Mouse (Mus musculus) gastrocnemius, postnatal 10 days (tissue): ENCODE results near the gene Ly6g6e. TPM values are rescaled to one million over a fixed set of nuclear protein-coding genes. Genes with fewer than 3 reads are reported as not detected.

Experiments used
- DNase-seq: peaks from one replicate; pipeline ENCODE4 v3.0.0; 2021; ENCODE audit warnings: mixed read lengths
- total RNA-seq, 2 experiments: library from RNA; stranded (reverse); gene quantifications; 2 replicates each; pipeline ENCODE4 v1.2.3; 2021

Gene Ly6g6e
- total RNA-seq, 2 experiments from 2014 or later: not detected

DNA sequence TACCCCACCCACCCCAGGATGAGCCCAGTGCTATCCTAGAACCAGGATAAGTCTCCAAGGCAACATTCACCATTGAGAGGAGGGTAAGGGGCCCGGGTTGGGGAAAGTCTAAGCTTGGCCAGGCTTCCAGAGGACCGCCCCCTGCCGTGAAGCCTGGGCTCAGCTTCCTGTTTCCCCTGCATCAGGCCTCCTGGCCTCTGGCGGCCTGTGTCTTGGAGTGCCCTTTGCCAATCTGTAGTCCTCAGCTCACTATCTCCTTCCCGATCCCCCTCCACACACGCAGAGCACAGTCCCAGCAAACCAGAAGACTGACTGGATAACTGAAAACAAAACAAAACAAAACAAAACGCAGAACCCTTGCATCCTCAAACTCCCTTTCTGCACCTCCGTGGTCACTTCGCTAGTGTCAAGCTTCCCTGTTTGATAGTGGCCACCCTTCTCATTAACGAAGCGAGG is 27.1 kb upstream of the Ly6g6e start, which contains the start of gene Clic1:
Clic1 (plus strand) TSS at position 406 of the 456 bp plus-strand sequence.
- peak; percentile 53 for DNase-seq

DNA sequence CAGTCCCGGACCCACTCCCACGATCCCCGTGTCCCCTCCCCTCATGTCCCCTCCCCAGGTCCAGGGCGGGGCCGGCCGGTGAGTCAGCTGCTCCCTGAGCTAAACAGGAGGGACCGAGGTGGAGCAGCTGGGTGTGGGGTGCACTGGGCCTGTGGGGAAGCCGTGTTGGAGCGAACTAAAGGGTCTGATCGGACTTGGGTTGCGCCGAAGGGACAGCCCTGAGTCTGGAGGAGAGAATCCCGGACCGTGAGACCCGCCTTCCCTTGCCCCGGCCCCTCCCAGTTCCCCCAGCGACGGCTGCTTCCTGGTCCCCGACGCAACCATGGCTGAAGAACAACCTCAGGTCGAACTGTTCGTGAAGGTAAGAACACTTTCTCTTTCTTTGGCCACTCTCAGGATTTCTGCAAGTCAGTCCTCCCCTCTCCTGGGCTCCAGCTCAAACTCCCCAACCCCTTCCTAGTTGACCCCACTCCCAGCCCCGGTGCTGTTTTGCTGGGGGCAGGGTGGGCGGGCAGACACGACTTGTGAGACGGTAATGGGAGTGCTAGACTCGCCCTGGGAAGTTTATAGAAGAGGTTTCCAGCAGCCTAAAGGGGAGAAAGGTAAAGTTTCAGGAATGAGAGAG is 26.5 kb upstream of the Ly6g6e start:
- peak; percentile 75 for DNase-seq

DNA sequence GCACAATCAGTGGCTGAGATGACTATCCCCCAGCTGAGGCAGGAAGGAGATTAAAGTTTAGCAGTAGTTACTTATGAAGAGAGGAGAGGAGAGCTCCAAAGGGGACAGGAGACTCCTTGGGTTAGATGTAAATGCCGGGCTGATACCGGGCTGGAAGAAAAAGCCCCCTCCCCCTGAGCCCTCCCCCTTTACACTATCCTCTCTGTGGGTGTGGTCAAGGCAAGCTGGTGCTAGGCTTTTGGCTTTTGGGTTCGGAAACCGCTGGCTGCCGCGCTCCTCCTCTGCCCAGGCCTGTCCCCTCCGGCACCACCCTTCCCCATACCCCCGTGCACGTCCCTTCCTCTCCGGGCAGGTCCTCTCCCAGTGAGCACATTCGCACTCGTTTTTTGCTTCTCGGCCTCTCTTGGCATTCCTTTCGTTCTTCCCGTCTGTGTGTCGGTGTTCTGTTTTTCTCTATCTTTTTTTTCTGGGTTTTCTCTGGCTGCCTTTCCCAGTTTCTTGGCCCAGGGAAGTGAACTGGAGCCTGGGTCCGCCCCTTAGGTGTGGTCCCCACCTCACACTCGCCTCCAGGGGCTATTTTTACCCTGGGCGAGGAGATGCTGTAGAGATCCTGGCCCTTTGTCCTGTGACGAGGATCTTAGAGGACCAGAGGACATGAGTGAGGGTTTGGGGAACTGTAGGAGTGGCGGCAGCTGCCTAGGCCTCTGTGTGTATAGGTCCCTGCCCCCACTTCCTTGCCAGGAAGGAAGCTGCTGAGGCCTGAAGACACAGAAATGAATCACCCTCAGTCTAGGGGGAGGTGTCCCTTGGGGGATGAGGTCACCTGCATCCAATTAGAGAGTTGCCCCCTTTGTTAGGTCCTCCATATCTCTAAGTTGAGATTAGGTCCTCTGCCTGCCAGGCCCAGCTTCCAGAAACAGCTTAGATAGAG is 25.3 kb upstream of the Ly6g6e start:
- peak; percentile 42 for DNase-seq

DNA sequence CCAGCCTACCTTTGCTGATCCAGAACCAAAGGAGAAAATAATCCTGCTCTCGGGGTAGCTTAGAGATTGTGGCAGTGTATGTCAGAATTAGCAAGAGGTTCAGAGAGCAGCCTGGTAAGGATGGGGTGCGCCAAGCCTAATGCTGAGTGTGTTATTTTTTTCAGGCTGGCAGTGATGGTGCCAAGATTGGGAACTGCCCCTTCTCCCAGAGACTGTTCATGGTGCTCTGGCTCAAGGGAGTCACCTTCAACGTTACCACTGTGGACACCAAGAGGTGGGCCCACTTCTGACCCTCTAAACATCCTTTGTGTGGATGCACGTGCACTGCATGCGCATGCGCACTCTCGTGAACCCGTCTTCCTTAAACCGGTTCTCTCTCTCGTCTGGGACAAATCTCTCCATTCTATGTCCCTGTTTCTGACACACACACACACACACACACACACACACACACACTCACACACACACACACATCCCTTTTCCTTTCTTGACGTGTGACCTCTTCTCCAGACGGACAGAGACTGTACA is 24.4 kb upstream of the Ly6g6e start:
- no peak for DNase-seq

DNA sequence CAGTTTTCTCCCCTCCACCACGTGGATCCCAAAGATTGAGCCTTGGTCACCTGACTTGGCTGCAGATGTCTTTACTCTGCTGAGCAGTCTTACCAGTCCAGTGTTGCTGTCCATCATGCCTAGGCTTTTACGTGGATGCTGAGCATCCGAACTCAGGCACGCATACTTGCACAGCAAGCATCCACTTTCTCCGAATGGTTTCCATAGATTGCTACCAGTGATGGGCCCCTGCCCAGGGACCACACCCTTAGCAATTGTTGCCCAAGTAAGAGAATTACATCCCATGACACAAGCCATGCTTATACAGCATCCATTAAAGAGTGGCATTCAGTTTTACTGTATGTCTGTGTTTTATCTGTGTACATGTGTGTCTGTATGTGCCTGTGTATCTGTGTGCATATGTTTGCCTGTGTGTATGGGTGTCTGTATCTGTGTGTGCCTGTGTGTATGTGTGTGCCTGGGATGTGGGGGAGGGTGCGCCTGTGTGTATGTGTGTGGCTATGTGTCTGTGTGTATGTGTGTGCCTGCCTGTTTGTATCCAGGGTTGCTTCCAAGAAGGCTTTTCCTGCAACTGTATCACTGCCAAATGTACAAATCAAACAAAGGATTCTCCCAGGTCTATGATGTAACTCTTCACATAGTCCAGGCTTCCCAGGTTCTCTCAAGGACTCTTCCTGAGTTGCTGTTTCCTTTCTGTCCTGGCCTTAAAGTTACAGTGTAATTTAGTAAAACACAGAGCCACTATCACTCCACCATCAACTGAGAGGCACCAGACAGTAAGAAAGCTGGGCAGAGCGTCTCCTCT is 20.8 kb upstream of the Ly6g6e start:
- no peak for DNase-seq

DNA sequence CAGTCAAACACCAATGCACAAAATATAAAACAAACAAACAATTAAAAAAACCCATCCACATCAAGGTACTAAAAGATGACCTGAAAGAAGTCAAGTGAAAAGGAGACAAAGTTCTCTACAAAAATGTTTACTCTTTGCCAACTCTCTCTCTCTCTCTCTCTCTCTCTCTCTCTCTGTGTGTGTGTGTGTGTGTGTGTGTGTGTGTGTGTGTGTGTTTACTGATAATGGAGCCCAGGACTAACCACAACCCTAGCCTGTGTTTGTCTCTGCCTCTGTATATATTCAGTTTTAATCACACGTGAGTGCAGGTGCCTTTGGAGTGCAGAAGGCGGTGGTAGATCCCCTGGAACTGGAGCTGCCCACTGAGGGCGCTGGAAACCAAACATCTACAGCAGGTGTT is 19.6 kb upstream of the Ly6g6e start:
- no peak for DNase-seq

DNA sequence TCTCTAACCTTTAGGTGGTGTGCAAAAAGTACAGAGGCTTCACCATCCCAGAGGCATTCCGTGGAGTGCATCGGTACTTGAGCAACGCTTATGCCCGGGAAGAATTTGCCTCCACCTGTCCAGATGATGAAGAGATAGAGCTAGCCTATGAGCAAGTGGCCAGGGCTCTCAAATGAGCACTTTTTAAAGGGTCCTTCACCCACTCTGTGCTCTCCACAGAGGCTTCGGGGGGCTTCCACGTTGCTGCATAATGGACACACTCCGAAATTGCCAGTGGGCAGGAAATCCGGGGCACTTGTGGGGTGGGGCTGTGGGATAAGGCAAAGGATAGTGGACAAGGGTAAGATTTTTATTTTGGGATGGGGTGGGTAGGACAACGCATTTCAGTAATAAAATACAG is 18.4 kb upstream of the Ly6g6e start:
- DNase-seq: no peak

DNA sequence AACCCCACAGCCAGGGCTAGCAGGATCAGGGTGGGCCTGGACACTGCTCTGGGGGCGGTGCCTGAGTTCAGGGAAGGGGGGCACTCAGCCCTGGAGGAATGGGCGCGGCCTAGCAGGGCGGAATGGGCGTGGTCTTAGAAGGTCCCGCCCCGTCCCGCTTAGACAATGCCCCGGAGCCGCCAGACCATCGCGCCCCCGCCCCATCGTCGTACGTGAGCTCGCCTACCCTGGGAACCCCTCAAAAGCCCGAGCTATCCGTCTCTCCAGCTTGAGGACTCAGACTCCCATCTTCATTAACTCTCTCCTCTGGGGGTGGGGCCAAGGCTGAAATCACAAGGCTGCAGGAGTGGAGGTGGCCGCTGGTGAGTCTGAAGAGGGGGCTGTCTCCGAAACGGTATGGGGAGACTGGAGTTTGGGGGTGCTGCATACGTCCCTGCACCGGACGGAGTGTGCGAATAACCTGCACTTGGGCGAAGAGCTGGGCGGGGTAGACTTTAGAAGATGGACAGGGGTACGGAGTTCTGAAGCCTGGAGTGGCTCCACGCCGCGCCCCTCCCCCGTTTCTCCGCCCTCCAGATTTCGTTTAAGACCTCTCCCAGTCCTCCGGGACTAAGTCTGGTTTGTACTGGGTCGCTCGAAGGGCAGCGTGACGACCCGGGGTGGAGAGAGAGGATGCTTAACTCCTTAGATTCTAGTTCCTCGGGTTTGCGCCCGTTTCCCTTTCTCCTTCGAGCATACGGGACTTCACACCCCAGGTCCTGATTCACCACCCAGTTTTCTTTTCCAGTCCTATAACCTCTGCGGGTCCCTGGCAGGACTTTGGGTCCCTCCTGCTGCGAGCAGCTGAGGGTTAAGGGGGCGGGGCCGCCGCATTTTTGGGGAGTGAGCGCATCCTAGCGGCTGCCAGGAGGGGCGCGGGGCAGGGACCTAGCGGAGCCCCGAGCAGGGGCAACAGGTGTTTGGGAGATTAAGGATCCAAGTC is 17.5 kb upstream of the Ly6g6e start, which contains the start of gene Ddah2:
Ddah2 (plus strand) TSS at position 125 of the 982 bp plus-strand sequence.
- DNase-seq: peak; percentile 92

DNA sequence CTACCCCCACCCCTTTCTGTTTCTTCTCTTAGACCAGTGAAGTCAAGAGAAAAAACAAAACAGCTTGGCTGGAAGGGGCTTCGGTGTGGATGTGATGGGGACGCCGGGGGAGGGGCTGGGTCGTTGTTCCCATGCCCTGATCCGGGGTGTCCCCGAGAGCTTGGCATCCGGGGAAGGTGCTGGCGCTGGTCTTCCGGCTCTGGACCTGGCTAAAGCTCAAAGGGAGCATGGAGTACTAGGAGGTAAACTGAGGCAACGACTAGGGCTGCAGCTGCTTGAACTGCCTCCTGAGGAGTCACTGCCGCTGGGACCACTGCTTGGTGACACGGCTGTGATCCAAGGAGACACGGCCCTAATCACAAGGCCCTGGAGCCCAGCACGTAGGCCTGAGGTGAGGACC is 16.6 kb upstream of the Ly6g6e start:
- DNase-seq: no peak

DNA sequence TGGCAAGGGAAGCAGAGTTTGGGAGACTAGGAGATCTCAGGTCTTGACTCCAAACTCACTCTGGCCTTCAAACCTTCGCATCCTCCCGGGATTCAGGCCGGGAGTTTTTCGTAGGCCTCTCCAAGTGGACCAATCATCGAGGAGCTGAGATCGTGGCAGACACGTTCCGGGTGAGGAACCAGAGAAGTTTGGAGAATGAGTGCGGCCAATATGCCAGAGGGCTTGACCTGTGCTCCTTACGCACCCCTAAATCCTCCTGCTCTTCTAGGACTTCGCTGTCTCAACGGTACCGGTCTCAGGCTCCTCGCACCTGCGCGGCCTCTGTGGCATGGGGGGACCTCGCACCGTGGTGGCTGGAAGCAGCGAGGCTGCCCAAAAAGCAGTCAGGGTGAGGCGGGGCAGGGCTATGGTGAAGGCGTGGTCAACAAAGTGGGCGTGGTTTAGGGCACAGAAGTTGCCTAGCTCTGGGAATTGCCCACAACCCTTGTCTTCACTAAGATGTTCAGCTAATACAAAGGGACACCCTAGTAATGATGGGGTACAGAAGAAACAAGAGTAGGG is 15.9 kb upstream of the Ly6g6e start:
- DNase-seq: peak; percentile 40

DNA sequence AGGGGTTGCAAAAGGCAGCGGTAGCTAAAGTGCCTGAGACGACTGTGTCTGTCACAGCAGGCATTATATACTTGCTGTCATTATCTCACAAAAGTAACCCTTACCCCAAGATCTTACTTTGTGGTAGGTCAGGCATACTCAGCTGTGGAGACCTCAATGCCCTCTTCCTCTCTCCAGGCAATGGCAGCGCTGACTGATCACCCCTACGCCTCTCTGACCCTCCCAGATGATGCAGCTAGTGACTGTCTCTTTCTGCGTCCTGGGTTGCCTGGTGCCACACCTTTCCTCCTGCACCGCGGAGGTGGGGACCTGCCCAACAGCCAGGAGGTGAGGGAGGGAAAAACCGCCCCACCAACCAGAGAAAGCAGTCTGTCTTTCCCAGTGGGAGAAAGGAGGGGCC is 15.4 kb upstream of the Ly6g6e start:
- DNase-seq: no peak

DNA sequence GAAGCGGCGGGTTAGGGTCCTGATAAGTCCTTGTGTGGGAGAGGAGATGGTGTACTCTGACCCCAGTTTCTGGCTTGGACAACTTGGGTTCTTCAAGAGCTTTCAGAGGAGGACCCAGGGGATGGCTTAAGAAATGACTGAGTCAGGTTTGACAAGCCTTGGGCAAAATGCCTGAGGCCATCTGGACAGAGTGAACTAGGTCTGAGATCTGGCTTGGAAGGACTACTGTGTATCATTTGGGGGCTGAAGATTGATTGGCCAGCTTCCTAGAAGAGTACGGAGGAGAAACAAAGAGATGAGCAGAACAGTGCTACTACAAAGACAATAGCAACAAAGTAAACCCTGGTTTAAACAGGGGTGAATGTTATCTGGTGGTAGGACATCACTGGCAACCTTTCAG is 13.2 kb upstream of the Ly6g6e start:
- no peak for DNase-seq

DNA sequence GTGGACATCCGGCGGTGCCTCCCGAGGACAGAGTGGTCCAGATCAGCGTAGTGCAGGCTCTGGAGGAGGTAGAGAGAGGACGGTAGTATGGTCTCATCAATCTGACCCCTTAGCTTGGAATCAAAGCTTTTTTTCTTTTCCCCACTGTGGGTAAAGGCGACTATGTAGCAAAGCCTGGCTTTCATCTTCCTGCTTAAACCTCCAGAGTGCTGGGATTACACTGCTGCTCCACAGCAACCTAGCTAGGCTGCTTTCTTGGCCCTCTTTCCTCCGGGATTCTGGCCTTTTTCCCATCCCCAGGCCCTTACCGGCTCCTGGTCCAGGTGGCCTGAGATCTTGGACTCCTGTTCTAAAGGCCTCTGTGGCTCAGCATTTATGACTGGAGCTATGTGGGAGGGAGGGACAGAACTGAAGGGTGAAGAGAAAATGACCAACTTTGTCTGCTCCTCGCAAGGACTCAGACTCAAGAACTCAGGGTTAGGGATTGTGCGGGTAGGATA is 12.3 kb upstream of the Ly6g6e start:
- DNase-seq: no peak

DNA sequence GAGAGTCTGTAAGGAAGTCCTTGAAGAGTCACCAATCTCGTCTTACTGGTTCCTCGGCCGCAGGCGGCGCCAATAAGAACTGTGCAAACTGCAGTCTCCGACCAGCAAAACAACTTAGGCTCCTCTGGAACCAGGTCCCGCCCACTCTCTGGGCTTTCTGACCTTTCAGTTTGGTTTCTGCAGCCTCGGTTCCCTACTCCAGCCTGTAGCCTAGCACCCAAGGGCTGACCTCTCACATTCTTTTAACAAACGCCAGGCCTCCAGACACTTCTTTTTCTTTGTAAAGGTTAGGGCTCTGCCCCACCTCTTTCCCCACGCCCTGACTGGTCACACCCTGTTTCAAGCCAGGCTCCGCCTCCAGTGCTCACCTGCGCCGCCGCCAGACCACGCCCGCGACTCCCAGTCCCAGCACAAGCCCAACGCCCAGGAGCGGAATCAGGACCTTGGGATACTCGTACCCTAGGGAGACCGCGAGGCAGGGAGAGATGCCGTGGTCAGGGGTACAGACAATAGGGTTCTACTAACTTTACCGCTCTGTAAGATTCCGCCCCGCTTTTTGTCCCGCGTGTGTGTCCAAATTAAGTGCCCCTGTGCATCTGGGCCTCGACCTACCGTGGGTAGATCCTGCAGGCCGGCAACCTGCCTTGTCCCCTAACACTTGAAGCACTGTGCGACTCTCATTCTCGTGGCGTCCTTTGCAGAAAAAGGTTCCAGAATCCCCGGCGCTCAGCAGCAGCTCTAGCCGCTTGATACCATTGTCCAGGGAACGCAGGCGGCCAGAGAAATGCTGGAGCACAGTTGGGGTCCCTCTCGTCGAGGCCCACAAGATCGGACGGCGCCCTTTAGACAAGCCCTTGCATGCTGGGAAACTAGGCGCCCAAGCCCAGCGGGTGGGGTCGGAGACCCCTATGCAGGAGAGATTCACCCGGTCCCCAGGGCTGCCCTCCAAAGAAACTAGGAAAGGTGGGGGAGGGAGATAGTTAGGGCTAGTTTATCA is 11.5 kb upstream of the Ly6g6e start, which contains the start of gene Ly6g6c:
Ly6g6c (plus strand) TSS at position 438 of the 997 bp plus-strand sequence.
- DNase-seq: peak; percentile 41

DNA sequence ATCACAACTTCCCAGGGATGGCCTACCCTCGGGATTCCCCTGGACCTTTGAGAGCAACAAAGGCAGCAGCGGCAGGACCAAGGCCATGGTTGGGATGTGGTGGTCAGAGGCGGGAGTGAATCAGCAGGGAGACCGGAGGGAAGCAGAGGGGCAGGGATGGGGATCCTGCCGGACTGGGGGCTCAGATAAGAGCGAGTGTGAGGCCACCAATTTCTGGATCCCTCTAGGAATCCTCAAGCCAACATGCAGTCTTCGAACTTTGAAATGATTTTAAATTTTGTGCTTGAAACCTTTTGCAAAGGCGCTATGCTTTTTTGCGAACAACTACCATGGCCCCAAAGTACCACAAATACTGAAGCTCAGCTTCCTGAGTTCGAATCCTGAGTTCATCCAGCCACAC is 10.6 kb upstream of the Ly6g6e start, which contains the start of gene Mpig6b:
Mpig6b (minus strand) TSS at position 101 of the 400 bp plus-strand sequence.
- DNase-seq: no peak

DNA sequence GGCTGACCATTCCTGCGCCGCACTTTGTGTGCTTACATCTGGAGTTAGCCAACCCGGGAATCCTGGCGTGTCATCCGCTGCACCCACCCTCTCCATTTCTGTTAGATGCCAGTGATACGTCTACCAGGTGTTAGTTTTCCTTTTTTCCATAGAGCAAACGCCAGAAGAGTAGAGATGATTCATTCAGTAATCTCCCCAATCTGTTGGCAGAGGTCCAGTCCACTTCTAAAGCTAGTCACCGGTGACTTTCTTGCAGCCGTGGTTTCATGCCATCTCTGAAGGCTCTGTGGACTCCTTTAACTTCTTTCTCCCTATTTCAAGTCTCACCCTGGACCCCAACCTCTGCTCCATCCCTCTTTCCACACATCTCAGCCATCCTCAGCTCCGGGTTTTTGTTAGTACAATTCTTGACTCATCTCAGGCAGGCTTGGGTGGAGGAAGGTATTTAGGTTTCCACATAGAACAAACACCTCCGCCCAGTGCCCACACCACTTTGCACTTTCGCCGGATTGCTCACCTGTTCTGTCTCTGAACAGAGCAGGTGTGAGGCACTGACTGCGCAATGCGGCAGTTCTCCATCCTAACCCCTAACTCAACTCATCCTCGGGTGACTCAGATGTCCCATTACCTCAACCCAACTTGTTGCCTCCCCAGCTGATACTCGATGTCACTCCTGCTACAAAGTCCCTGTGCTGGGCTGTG is 8.3 kb upstream of the Ly6g6e start:
- no peak for DNase-seq

DNA sequence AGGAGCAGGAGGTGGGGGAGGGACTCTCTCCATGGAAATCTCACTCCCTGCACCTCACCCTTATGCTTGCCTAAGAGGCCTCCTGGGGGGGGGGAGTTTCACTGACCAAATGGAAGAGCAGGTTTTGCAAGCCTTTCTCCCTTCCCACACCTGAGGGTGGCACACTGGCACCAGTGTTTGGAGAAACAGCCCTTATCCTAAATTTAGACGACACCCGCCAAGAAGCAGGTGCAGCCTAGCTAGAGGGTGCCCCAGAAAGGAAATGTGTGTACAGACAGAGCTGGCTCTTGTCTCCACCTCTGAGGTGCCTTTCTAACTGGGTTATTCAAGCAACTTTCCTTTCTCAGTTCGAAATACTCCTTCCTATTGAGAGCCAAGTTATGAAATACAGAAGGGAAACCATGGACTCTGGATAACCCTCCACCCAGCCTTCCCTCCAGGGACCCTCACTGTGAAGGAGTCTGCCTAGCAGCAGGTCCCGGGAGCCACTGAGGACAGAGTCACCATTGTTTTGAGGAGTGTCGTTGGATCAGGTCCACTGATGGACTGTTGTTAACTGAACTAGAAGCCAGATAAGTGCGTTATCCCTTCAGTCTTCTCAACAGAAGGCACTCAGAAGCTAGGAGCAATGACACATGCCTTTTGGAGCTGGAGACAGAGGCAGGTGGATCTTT is 6.0 kb upstream of the Ly6g6e start:
- DNase-seq: no peak

DNA sequence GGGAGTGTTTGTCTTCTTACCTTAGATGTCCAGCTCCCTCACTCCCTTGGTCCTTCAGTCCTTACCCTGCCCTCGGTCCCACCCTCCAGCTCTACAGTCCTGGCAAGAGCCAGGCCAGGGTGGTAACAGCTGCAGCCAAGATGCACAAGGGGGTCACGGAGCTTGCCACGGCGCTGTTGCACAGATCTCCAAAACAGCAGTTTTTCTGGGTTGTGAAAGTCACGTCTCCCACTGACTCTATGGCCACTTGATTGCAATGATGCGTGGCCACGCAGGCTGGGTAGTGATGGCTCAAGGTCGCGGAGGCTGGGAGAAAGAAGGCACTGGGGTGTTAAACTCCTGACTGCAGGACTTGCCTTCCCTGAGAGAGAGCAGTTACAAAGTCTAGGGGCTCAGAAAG is 5.2 kb upstream of the Ly6g6e start:
- DNase-seq: no peak
